Mouse (Mus musculus): ENCODE results near the gene Capn6.

The Capn6 gene

GRCm38 (mm10) chrX:143827212-143827611 is at the start of gene Capn6:
Gene Capn6, minus strand, starts transcription at chrX:143827414.
- no peak for DNase-seq

DNA sequence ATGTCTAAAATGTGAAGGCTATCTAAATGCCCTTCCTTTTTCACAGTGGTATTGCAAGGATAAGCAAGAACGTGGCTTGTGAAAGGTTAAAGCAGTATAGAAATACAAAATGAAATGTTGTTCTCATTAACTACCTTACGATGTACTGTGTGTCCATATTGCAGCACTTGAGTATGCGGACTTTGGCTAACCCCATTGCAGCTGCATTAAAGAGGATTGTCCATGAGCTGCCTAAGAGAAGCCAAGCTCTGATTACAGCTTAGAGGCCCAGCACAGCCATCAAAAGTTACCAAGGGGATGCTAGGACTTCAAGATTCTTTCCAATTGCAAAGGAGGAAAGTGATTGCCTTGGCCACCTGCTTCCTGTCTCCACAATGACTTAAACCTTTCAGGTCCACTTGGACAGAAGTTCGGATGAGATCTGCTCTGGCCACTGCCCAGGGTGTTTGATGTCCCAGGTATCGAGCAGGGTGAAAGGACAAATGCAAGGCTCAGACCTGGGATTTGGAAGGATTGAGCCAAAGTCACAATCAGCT is 40.0 kb upstream of the Capn6 start:
- DNase-seq: no peak

- DNase-seq: no peak
Measured at GRCm38 (mm10) chrX:143851351-143851750, 24.1 kb upstream of the Capn6 start.

GRCm38 (mm10) chrX:143849969-143850368 is 22.8 kb upstream of the Capn6 start:
- DNase-seq: no peak

- no peak for DNase-seq
Measured at GRCm38 (mm10) chrX:143846637-143847036, 19.4 kb upstream of the Capn6 start.

DNA sequence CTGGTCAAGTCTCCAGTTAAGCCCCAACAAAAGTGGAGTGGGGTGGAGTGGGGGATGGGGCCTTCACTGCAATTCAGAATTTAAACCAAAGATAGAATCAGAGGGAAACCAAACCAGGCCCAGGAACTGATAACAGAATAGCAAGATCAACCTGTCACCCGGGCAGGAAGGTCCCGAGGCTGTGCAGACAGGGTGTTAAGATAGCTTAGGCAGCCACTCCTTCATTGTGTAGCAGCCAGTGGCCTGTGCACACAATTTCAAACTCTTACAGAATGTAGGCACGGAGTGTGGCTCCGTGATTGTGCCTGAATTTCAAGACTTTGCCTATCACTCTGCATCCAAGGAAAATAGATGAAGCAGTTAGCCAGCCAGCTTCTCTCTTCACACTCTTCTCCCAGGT is 693 bp downstream of the Capn6 start:
- DNase-seq: no peak

DNA sequence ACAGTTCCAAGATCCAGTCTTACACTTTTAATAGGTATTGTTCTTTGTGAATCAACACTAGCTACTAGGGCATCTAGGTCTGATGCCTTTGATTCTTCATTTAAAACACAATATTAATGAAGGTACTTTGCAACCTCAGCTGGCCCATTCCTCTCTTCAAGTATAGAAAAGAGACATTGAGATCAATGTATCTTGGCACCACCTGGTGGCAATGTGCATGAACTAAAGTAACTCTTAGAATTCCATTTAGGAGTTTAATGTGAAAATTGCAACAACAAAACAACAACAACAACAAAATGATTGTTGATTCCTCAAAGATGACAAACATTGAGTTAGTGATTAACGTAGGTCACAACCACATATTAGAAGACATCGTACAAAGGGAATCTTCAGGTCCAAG is 8.3 kb downstream of the Capn6 start:
- DNase-seq: no peak

DNA sequence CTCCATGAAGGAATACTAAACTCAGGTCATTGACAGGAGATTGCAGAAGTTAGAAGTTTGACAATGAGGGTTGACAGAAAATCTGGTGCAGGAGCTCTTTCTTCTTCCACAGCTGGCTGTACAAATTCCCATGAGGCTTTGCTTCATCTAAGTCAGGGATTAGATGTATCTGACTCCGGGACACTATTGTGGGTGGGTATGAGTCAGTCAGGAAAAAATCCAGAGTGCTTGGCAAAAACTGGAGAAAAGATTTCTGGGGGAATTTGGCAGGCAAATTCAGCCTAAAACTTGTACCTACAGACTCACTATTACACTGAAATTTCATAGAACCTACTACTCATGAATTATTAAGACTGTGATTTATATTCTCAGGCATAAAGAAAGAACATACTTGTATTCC is 11.3 kb downstream of the Capn6 start:
- DNase-seq: no peak

- no peak for DNase-seq
Measured at GRCm38 (mm10) chrX:143762556-143762955, 64.7 kb downstream of the Capn6 start.
